Mouse (Mus musculus) midbrain, embryonic 10.5 days (tissue): Measurements from ENCODE around the gene Sap30. TPM values are rescaled to one million over a fixed set of nuclear protein-coding genes. Genes with fewer than 3 reads are reported as not detected.
"Not testable (repeated sequence)": the region's sequence is repeated elsewhere in the genome, so short reads cannot be mapped to it uniquely, and the experiment has no call there.

Experiments used
- DNase-seq: peaks from one replicate; pipeline ENCODE4 v3.0.0-alpha.2; 2017; ENCODE audit warnings: low spot score
- H3K27ac ChIP-seq: fragments of 300-500 bp; sonication (generic); replicated peaks from 2 replicates; pipeline ENCODE4 v1.5.1; 2016; ENCODE audit warnings: mild to moderate bottlenecking
- H3K27me3 ChIP-seq: fragments of 300-500 bp; sonication (generic); 2 replicates; pipeline ENCODE4 v1.6.1; 2016; ENCODE audit warnings: low read depth, mild to moderate bottlenecking; ENCODE audit not compliant: poor library complexity, severe bottlenecking
- H3K36me3 ChIP-seq: fragments of 300-500 bp; sonication (generic); 2 replicates; pipeline ENCODE4 v1.6.1; 2016; ENCODE audit warnings: mild to moderate bottlenecking, moderate library complexity
- H3K4me1 ChIP-seq: fragments of 300-500 bp; sonication (generic); 2 replicates; pipeline ENCODE4 v1.6.1; 2016
- H3K4me3 ChIP-seq: fragments of 300-500 bp; sonication (generic); 2 replicates; pipeline ENCODE4 v1.5.1; 2016; ENCODE audit warnings: mild to moderate bottlenecking, moderate library complexity
- H3K9me3 ChIP-seq: fragments of 300-500 bp; sonication (generic); replicated peaks from 2 replicates; pipeline ENCODE4 v1.6.1; 2016; ENCODE audit warnings: mild to moderate bottlenecking
- WGBS: fragments of 180-500 bp; shearing (Covaris S2); methylation state at CpG from one replicate; pipeline ENCODE4 v1.1.7; 2016; 5-methylcytosine and 5-hydroxymethylcytosine counted together
- polyA plus RNA-seq: library from polyadenylated mRNA; unstranded; fragments of >200 nt; fragmentation: Nextera tagmentation; extraction: Ambion mirVana; gene quantifications from 2 replicates; pipeline ENCODE4 v1.2.1, GENCODE M21; 2016

Sap30 gene
- polyA plus RNA-seq, 1 experiment from 2014 or later: 86.9 TPM

DNA sequence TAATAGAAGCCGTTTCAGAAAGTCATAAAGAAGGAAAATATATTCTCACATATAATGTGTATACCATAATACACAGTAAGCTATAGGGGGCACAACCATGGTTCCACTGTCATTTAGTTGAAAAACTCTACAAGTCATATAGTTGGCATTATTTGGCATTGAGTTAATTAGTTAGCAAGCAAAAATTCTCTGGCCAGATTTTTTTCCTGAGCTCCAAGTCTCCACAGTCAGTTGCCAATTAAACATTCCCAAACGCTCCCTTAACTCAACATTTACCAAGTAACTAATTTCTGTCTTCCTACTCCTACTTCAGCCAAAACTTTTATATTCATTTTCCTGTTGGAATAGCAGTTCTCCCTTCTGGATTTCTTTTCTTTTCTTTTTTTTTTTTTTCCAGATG, 34.3 kb downstream of the Sap30 start:
- H3K9me3 ChIP-seq: no peaks in the 10 kb centered on the region

DNA sequence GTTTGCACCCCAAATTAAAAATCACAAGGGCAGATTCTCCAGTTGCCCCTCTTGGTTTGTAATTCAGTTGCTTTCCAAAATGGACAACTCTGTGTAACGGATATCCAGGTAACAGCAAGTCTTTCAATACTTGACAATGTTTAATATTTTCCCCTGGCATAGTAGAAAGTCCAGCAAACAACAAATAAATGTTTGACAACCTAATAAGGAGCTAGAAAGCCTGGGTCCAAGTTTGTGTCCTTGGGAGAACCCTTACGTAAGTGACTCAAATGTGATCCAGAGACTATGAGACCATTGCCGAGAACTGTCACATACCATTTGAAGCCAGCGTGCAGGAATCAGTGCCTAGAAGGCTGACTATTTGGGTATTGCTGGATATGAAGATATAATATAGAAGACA, 35.8 kb downstream of the Sap30 start:
- Histone ChIP-seq H3K27me3 (no peaks in the 10 kb centered on the region), H3K9me3 (no peaks in the 10 kb centered on the region), H3K27ac (no peak overlapping the region), H3K4me3 (no peak overlapping the region), H3K36me3 (no peaks in the 10 kb centered on the region), H3K4me1 (no peaks in the 10 kb centered on the region)
- DNase-seq: no peak
- 95% methylated on average over 4 of the region's 4 CpGs for WGBS

More for the DNA sequence above, 34.3 kb downstream of the Sap30 start:
- Histone ChIP-seq H3K27me3 (no peaks in the 10 kb centered on the region), H3K4me3 (no peak overlapping the region), H3K36me3 (no peaks in the 10 kb centered on the region), H3K4me1 (no peaks in the 10 kb centered on the region), H3K27ac (no peak overlapping the region)
- 89% methylated on average over 2 of the region's 2 CpGs for WGBS
- DNase-seq: no peak

DNA sequence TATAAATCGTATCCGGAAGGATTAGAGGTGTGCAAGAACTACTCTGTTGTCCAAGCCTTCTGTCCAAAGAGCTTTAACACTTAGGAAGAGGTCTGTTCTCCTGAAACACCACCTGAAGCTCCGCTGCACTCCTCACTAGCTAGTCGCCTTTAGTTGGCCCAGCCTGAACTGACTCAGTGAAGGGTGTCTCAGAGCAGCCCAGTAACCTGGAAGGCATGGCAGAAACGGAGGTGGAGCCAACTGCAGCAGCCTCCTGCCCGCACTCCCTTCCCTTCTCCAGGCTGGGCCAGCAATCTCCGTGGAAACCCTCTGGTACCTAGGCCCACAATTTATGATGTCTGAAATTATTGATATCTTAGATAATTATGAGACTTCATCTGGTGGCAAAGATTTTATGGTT, 36.9 kb downstream of the Sap30 start:
- 77% methylated on average over 7 of the region's 7 CpGs for WGBS
- H3K9me3 ChIP-seq: no peaks in the 10 kb centered on the region
- H3K4me1 ChIP-seq: no peaks in the 10 kb centered on the region
- H3K36me3 ChIP-seq: no peaks in the 10 kb centered on the region
- DNase-seq: no peak
- no peak overlapping the region for H3K4me3 ChIP-seq
- H3K27me3 ChIP-seq: no peaks in the 10 kb centered on the region
- H3K27ac ChIP-seq: no peak overlapping the region

DNA sequence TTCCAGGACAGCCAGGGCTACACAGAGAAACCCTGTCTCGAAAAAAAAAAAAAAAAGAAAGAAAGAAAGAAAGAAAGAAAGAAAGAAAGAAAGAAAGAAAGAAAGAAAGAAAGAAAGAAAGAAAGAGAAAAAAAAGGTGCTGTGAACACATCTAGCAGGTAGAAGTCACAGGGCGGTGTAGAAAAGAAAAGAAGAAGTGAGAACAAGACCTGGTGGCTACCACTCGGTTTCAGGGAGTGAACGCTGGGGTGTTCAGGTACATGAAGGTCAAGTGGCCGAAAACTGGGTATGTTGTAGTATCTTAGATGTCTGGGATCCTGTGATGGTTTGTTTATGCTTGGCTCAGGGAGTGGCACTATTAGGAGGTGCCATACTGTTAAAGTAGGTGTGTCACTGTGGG, 41.8 kb downstream of the Sap30 start:
- not testable (repeated sequence) for H3K9me3 ChIP-seq, H3K4me1 ChIP-seq, H3K27me3 ChIP-seq, DNase-seq, H3K36me3 ChIP-seq, H3K4me3 ChIP-seq, H3K27ac ChIP-seq
- 89% methylated on average over 5 of the region's 5 CpGs for WGBS

DNA sequence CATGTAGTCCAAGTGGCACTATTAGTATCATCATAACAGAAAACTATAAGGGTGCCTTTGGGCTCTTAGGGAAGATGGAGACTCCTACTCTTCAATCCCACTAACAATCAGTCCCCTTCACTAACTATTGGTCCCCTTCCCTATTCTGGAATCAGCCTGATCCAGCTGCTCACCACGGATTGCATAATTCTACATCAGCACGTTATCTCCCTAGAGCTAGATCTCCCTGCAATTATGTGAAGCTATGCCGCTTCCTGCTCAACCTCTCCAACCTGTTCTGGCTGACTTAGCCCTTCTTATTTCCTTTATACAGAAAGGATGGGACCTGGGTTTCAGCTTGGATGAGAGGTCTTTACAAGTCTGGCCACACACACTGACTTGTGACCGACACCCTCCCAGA, 44.4 kb downstream of the Sap30 start:
- 76% methylated on average over 4 of the region's 4 CpGs for WGBS
- H3K36me3 ChIP-seq: no peaks in the 10 kb centered on the region
- no peaks in the 10 kb centered on the region for H3K27me3 ChIP-seq
- no peak overlapping the region for H3K27ac ChIP-seq
- DNase-seq: no peak
- no peak overlapping the region for H3K4me3 ChIP-seq
- H3K9me3 ChIP-seq: no peaks in the 10 kb centered on the region
- peaks cover 5% of the 10 kb centered on the region for H3K4me1 ChIP-seq

DNA sequence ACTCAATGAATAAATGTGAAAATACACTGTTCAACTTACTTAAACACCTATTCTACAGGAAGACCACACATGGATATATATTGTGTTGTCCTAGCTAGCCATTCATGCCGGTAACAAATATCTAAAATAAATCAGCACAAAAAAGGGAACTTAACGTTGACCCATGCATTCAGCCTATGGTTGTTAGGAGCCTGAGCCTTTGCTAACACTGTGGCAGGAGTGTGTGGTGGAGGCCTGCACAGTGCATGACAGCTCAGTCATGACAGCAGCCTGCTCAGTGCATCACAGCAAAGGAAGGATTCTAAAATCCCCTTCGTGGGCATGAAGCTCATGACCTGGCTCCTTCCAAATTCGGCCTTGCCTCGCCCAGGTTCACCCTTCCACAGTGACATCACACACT, 46.1 kb downstream of the Sap30 start:
- Histone ChIP-seq H3K9me3 (no peaks in the 10 kb centered on the region), H3K4me3 (no peak overlapping the region), H3K27ac (no peak overlapping the region), H3K4me1 (peaks cover 5% of the 10 kb centered on the region), H3K27me3 (no peaks in the 10 kb centered on the region), H3K36me3 (no peaks in the 10 kb centered on the region)
- WGBS: 91% methylated on average over 5 of the region's 5 CpGs
- no peak for DNase-seq

DNA sequence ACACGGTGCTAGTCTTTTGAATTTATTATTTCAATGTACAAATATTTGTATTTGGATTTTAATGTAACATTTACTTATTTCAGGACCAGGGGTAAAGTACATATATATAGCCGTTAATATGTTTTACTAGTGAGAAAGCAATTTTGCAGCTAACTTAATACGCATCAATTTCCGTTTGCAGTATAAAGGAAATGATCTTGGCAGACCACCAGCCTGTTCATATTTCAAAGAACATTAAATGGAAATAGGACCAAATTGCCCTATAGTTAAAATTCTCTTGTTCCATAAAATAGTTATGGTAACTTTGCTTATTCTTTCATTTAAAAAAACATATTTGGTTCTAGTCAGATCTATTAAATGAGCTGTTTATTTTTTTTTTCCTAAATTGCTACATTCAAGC, 46.5 kb downstream of the Sap30 start:
- 91% methylated on average over 4 of the region's 4 CpGs for WGBS
- Histone ChIP-seq H3K27ac (no peak overlapping the region), H3K36me3 (no peaks in the 10 kb centered on the region), H3K9me3 (no peaks in the 10 kb centered on the region), H3K27me3 (no peaks in the 10 kb centered on the region), H3K4me3 (no peak overlapping the region), H3K4me1 (peaks cover 5% of the 10 kb centered on the region)
- DNase-seq: no peak

DNA sequence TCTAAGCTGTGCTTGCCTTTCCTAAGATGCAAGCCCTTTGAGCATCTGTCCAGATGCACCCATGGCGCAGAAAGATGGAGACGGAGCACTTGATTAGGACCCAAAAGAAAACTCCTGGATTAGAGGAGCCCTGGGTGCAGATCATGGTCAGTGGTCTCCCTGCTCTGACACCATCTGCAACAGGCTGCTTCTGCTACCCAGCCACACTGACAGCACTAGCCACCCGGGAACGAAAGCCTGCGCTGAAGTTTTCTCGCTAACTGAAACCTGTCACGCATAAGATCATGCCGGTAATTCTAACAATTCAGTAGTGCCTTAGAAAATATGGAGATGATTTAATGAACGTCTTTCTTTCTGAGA, 51.2 kb downstream of the Sap30 start:
- Histone ChIP-seq H3K27me3 (no peaks in the 10 kb centered on the region), H3K9me3 (no peaks in the 10 kb centered on the region), H3K36me3 (no peaks in the 10 kb centered on the region), H3K27ac (no peak overlapping the region), H3K4me1 (peaks cover 5% of the 10 kb centered on the region), H3K4me3 (no peak overlapping the region)
- no peak for DNase-seq
- 89% methylated on average over 9 of the region's 9 CpGs for WGBS

DNA sequence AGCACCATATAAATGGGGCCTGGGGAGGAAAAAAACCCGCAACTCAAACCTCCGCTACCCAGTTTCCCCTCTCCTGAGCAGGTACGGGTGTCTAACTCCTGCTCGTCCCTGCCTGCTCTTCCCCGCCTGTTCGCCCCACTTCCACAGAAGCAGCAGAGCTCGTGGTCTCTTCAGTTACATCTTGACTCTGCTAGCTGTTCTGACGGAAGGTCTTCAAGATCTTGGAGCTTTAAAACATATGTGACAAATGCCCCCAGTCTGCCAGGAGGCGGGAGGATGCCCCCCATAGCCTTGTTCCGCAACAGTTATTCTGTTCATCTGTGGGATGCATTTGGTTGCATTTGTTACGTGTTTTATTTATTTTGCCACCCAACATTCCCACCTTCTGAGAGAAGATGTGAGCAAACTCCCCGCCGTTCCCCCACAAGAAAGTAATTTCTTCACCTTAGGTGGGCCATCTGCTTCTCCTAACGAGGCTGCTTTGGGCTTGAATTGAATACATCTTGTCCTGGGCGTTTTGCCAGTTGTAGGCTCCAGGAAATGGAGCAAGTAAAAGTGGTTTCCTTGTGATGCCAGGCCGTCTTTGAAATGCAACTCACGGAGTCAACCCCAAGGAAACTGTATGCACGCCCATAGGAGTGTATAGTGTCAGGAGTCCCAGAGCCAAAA, 51.8 kb downstream of the Sap30 start:
- Histone ChIP-seq H3K27me3 (no peaks in the 10 kb centered on the region), H3K4me1 (peaks cover 5% of the 10 kb centered on the region), H3K36me3 (no peaks in the 10 kb centered on the region), H3K9me3 (no peaks in the 10 kb centered on the region), H3K4me3 (no peak overlapping the region), H3K27ac (no peak overlapping the region)
- 77% methylated on average over 18 of the region's 18 CpGs for WGBS
- no peak for DNase-seq

DNA sequence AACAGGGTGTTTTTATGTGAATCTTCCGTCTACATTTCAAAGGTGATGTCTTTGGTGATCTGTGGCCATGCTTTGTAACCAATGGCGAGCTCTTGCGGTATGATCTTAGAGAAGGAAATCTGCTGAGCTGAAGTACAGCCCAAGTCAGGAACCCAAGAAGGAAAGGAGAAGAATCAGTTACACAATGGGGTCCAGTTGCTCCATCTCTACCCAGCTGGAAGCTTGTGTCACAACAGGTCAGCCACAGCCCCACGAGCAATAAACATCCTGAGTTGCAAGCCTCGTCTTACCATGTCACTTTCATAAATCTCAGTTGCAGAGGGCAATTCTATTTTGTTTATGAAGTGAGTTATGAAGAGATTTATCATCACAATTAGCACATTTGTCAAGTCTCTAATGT, 54.9 kb downstream of the Sap30 start:
- Histone ChIP-seq H3K9me3 (no peaks in the 10 kb centered on the region), H3K4me3 (no peak overlapping the region), H3K4me1 (peaks cover 16% of the 10 kb centered on the region), H3K27ac (no peak overlapping the region), H3K36me3 (no peaks in the 10 kb centered on the region), H3K27me3 (no peaks in the 10 kb centered on the region)
- DNase-seq: no peak
- WGBS: 91% methylated on average over 5 of the region's 5 CpGs

Other genes starting within 250 kb of the Sap30 start
- not detected in 2 replicates for gene Hand2, start 166.9 kb downstream of the Sap30 start, polyA plus RNA-seq
- gene Scrg1, start 31.9 kb downstream of the Sap30 start, polyA plus RNA-seq: 0.35 TPM in 1 of 2 replicates, not detected in the other
- gene Hmgb2, start 24.0 kb upstream of the Sap30 start, polyA plus RNA-seq: 599 and 633 TPM in 2 replicates
- 20.7 and 23.6 TPM in 2 replicates for gene Galnt7, start 165.2 kb upstream of the Sap30 start, polyA plus RNA-seq